Mouse (Mus musculus) lung, postnatal 4 days (tissue): ENCODE results near the gene Lmntd2.

ENCODE experiments used
- DNase-seq, 2 experiments: peaks; one replicate each; pipeline ENCODE4 v3.0.0; 2021

The Lmntd2 gene

DNA sequence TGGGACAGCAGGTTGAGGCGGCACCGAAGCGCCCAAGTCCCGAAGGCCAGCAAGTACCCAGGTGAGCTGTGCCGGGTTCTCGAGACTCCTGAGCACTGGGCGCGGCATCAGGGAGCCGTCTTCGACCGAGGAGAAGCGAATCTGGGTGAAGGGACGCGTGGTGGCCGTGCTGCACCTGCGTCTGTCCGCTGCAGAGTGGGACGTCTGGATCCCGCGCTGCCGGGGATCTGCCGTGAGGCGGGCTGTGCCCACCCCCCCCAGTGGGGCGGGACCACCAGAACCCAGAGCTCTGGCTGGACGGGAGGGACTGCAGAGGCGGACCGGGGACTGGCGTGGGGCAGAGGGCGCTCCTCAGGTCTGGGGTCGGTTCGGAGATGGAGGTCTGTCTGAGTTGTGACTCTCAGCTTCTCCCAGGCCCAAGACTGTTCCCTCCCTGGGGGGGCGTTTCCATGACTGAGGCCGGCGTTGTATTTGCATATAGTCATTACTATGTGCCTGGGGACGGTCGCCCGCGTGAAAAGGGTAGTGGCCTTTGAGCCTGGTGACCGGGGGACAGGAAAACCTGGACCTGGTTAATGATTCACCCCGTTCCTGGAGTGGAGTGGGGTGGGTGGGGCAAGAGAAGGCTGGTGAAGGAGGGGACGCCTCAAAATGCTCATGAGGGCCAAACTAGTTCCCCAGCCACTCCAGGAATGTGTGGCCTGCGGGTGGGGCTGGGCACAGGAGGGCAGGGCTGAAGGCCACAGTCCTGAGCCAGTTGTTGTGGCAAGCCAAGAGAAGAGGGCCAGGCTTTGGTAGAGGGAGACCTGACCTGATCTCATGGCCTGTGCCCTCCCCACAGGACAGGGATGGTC lies 2.2 kb upstream of the Lmntd2 start:
- DNase-seq, result peak; percentile 88 to 92

DNA sequence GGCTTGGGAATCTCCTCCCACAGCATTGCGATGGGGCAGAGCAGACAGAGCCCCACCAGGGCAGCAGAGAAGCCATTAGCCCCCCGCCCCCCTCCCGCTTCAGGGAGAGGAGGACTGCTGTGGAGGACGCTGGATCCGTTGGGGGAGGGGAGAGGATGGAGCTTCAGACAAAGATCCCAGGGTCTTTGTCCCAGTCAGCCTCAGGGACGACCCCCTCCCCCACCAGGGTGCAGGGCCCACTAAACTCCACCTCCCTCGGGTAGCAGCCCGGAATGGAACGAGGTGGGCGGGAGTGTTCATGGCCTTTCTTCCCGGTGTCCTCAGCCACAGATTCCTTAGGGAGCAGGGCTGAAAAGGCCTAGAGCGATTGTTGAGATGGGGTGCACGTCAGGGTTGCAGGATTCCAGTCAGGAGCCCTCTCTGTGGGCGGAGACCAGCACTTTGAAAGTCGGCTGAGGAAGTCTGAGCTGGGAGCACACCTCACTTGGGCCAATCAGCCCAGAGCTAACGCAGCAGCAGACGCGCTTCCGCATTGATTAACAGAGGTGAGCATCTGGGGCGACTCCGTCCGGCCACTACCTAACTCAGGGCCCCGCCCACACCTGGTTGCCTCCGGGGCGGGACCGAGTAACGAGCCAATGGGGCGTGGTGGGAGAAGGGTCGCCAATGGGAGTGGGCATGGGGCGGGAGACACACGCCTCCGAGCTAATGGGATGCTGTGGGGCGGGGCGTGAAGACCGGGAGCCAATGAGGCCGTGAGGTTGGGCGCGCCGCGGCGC lies 1.4 kb upstream of the Lmntd2 start, which contains the start of gene Rassf7:
Gene Rassf7, plus strand, starts transcription at position 760 of the 779 bp plus-strand sequence.
- DNase-seq, result peak; percentile 95 to 97

DNA sequence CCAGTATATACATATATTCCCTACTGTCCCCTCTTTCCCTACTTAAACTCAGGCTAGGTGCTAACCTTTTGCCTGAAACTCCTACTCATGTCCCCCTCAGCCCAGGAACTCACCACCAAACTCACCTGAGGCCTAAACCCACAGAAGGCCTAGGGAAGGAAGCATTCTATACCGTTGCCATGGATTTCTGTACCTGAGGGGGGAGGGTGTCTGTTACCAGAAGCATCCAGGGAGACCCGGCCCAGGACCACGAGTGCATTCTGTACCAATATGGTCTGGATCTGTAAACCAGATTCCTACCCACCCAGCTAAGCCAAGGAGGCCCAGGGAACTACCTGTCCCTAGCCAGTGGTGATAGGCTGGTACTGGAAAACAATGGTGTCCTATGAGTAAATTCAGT lies 430 bp upstream of the Lmntd2 start:
- DNase-seq, result no peak

DNA sequence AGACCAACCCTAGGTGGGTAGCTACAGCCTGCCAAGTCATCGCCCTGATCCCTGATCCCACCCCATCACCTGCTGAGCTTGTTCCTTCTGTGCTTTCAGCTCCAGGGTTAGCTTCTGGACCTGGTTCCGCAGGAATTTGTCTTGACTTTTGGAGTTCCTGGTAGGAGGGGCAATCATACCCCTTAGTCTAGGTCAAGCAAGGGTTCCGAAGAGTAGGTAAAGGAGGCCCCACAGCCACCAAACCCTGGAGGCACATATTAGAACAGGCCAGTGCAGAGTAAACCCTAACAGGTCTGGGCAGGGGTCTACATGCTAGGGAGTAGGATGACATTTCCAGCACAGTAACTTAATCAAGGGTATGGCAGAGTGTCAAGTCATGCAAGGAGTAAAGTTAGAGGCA lies 747 bp downstream of the Lmntd2 start:
- DNase-seq, result no peak

DNA sequence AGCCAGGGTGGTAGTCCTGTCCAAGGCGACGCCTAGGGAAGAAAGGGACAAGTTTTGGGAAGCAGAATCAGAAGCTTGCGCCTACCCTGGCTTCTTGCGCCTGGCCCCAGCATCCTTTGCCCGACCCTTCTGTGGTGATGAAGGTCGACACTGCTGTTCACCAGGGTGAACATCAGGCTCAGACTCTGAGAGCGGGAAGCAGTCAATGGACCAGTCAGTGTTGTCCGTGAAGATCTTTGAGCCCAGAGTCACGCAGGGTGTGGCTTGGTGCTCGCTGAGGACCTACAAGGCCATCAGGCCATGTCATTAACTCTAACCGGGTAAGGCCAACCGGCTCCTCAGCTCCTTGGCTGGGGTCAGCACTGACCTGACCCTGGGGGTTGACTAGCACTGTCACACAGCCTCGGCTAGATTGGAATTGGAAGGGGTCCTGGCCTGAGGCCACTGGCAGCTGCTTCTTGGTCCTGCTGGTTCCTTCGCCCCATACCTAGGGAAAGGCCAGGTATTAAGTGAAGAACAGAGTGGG lies 3.2 kb downstream of the Lmntd2 start:
- DNase-seq, result no peak

DNA sequence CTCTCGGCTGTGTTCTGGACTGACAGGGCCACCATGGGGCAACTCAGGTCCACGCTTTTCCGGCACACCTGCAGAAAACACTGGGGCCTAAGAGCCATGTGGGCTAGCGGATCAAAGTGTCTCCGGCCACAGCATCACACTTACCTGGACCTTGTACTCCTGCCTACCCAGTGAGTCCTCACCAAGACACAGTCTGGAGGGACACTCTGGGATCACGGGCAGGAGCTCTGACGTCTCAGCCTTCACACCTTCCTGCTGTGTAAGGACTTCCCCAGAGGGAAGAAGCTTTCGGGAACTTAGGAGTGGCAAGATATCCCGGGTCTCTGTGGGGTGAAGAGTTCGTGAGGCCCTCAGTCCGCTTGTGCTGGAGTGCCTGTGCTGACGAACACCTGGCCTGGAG lies 3.7 kb downstream of the Lmntd2 start:
- no peak for DNase-seq

DNA sequence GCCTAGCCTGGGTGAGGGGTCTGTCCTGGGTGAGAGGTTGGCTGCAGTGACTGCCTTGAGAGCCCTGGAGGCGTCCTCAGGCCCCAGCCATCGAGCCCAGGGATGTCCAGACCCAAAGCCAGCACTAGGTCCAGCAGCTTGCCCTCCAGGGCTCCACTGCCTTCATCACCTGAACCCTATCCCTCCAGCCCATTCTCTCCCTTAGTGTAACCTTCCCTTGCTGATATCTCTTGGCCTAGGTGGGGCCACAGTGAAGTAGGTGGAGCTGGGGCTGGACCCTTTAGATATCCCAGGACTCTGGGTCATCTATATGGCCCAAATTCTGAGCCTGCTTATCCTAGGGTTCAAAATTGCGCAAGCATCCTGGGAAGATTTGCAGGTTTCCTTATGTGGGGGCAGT lies 4.4 kb downstream of the Lmntd2 start:
- DNase-seq, result peak in 1 of 2 experiments; percentile 17

DNA sequence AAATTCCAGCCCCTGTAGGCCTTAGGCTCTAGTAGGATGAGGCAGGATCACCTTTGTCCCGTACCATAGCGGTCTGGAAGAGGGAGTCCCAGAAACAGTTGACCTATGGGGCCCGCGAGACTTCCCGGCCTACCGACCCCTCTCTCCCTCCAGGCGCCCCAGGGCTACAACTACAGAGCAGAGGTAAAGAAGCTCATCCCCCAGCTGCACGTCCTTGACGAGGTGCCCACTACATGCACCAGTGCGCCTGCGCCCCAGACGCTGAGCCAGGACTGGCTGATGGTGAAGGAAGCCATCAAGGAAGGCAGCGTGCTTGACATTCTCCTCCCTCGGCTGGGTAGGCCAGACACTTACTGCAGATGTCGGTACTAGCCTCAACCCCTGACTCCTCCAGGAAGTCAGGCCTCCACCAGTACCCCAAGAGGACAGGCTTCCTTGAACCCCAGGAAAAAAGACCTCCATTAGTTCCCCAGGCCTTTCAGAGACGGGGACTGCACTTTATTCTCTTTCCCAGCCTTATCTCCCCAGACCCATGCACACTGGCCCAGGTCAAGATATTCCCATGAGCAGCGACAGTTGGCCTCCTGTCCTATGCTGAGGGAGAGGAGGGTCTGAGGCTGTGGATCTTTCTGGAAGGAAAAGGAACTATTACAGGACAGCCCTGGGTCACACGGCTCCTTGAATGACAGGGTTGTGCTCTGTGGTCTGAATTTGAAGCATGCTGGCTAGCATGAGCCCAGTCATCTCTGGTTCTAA lies 7.5 kb downstream of the Lmntd2 start:
- peak in 1 of 2 experiments; percentile 18 for DNase-seq

DNA sequence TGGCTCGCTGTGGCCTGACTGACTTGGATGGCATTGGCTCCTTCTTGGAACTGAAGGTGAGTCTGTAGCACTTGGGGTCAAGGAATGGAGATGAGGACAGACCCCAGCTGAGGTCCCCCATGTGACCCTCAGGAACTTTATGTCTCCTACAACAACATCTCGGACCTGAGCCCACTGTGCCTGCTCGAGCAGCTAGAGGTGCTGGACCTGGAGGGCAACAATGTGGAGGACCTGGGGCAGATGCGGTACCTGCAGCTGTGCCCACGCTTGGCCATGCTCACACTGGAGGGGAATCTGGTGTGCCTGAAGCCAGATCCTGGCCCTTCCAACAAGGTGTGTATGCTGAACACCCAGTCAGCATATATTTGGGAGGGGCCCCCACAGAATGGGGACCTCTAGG lies 8.4 kb downstream of the Lmntd2 start:
- peak in 1 of 2 experiments; percentile 19 for DNase-seq

DNA sequence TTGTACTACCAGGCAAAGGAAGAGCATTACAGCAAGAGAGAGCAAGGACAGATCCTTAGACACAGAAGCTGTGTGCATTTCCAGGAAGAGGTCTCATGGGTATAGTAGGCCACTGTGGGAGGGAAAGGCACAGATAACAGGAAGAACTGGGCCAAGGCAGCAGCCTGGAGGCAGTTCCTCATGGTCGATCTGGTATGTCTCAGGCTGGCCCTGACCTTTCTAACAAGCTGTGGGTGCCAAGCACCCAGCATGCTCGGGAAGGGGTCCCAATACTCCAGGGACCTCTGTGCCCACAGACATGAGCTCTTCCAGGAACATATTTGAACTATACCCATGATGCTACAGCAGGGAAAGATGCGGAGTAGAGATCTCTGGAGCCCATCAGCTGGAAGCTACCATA lies 9.3 kb downstream of the Lmntd2 start:
- no peak for DNase-seq

DNA sequence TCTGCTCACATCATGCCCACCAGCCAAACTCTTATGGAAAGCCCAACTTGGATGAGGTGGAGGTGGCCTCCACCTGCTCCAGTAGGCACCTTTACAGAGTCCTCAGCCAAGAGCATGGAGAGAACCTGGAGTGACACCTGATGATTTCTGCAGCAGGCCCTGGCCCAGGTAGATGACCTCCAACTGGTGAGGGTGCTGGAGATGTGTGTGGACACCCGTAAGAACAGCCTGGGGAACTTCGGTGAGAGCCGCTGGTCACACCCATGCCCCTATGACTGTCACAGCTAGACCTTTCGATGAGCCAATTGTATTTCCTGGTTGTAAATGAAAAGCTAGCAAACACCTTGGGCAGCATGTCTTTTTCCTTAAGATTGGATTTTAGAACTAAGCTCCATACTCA lies 15.8 kb downstream of the Lmntd2 start:
- no peak for DNase-seq

DNA sequence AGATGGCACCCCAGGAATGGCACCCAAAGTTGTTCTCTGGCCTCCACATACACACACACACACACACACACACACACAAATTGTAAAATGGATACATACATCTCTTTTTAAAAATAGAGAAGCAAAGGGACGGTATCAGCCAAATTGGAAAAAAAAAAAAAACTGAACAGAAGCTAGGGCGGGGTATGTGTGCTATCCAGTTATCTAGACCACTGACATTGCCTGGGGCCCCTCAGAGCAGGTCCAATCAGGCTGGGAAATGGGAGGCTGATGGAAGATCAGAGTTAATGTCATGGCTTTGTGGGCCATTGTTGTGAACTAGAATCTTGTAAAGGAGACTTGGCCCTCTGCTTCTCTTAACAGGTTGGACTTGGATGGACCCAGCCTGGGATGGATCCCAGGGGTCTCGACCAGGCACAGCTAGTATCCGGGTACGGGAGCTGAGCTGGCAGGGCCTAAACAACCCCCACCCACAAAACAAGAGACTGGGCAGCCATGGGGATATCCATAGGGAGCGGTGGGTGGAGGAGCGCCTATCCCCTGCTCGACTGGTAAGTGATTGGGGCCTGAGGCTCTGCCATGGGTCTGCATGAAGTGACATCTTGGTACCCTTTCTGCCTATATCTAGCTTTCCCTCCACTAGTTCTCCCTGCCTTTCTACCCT lies 17.1 kb downstream of the Lmntd2 start:
- DNase-seq, result no peak

DNA sequence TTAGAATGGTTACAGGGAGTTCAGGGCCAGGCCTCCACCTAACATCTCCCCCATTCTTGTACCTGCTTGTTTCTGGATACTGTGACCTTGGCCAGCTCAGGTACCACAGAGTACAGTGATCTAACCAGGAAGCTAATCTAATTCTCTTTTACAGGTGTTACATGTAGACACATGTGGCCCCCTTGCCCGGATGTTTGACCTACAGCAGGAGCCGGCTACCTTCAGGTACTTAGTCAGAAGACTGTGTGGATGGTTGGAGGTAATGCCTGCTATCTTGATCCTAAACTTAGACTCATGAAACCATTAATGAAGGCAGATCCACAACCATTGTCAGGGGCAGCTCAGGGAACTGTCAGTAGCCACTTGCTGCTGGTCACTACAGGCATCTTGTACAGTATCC lies 18.1 kb downstream of the Lmntd2 start:
- DNase-seq, result no peak

DNA sequence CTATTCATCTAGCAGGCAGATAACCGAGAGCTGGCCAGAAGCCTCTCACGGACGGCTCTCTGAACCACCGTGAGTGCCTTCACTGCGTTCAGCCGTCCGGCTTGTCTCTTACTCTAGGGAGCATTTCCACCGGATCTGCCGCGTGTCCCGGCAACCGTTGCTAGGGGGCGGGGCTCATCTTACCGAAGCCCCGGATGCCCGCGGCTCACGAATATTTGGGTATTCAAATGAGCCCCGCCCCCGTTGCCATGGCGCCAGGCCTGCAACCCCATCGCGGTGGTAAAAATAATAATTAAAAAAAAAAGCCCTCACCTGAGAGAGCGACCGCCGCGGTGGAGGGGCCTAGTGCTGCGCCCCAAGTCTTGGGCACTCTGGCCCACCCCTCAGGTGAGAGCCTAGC lies 19.1 kb downstream of the Lmntd2 start:
- DNase-seq, result peak; percentile 91 to 92

DNA sequence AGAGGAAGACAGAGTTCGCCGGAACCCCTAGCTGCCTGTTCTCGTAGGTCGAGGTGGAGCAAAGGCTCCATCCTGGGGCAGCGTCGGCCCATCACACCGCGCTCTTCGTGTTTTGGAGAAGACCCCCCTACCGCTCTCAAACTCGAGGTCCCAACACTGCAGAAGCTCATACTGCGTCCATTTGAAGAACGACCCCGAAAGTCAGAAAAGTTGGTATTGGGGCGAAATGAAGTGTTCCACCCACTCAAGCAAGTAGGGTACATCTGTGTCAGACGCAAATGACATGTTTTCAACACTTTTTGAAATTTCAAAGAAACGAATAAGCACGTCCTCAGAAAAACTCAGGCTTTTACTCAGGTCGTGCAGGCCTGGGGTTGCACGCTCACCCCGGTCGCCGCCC lies 19.5 kb downstream of the Lmntd2 start:
- DNase-seq, result no peak

DNA sequence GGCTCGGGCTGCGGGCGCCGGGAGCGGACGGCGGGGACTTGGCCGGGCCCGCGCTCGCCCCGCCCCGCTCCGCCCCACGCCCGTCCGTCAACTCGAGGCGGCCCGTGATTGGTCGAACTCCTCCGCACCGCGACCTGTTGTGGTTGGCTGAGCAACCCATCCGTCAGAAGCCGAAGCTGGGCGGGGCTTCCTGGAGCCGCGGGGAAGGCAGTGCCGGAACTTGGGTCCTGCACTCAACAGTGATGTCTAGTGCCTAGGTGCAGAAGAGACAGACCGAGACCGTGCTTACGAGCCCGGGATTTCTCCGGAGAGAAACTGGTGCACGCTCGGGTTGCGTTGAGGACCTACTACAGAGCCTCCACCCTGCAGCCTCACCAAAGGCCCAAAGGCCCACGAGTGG lies 19.9 kb downstream of the Lmntd2 start, which contains the start of the genes Hras and Lrrc56:
Gene Hras, minus strand, starts transcription at position 58 of the 400 bp plus-strand sequence.
Gene Lrrc56, plus strand, starts transcription at position 210 of the 400 bp plus-strand sequence.
- peak; percentile 98 to 99 for DNase-seq

DNA sequence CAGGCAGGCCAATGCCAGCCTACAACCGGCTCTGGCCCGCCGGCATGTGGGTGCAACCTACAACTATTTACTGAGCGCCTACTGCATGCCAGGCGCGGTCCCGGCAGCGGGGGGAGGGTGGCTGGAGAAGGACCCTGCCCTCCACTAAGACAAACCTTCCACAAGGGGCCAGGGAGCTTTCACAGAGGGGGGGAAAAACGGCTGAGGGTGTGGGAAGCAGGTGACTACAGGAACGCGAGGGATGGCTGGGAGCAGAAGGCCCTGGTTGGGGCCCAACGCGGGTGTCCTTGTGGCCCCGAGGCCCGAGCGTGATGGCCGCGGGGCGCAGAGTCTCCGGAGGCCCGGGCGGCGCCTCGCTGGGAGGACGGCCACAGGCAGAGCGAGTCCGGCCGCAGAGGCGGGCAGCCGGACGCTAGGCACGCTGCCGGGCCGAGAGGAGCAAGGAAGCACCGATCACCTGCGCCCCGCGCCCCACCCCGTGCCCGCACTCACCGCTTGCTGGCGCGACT lies 20.5 kb downstream of the Lmntd2 start:
- peak; percentile 56 to 67 for DNase-seq

DNA sequence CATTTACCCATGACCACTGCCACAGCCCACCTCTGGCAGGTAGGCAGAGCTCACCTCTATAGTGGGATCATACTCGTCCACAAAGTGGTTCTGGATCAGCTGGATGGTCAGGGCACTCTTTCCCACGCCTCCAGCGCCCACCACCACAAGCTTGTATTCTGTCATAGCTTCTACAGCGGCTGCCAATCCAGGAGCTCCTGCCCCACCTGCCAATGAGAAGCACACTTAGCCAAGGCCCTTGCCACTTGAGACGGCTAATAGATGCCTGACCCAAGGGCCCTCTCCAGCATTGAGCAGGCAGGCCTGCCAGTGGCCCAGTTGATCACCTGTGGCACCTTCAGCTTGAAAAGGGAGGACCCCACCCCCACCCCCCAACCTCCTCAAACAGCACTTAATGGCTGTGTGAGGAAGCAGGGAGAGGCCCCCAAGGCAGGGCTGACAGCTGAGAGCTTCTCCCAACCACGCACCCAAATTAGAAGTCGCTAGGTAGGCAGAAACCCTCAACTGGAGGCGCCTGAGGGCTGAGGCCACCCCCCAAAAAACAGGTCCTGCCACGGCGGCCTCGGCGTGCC lies 21.0 kb downstream of the Lmntd2 start:
- peak; percentile 52 to 79 for DNase-seq

DNA sequence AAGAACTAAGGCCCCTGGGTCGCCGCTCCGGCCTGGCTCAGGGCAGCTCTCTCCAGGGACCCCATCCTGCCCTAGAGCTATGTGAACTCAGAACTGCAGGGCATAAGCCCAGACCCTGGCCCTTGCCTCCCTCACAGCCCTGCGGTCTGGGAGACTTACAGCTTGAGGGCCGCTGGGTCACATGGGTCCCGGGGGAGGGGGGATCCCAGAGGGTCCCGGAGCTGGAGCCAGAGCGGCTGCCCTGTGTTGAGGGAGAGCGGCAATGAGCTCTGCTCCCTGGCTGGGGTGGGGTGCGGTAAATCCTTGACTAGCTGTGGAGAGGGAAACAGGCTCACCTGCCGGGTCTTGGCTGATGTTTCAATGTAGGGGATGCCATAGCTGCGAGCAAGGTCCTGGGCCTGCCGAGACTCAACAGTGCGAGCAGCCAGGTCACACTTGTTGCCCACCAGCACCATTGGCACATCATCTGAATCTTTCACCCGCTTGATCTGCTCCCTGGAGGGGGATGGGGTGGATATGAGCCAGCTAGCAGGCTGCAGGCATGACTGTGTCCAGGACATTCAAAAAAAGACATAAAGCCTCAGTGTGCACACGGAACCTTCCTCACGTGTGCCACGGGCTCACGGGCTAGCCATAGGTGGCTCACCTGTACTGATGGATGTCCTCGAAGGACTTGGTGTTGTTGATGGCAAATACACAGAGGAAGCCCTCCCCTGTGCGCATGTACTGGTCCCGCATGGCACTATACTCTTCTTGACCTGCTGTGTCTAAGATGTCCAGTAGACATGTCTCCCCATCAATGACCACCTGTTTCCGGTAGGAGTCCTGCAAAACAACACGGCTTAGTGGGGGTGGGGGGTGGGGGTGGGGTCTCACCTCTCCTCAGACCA lies 21.8 kb downstream of the Lmntd2 start:
- DNase-seq, result no peak

DNA sequence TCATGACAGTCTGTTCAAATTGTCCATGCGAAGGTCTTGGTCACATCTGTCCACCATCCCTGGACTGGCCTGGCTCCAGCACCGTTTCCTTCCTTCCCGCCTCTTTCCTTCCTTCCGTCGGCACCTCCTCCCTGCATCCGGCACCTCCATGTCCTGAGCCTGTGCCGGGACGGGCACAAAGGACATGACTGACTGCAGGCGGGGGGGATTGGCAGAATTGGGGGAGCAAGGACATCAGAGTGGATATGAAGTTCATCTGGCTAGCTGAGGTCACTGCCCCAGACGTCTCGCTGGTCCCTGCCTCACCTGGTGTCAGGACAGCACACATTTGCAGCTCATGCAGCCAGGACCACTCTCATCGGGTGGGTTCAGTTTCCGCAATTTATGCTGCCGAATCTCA lies 22.8 kb downstream of the Lmntd2 start:
- DNase-seq, result peak; percentile 49 to 69

DNA sequence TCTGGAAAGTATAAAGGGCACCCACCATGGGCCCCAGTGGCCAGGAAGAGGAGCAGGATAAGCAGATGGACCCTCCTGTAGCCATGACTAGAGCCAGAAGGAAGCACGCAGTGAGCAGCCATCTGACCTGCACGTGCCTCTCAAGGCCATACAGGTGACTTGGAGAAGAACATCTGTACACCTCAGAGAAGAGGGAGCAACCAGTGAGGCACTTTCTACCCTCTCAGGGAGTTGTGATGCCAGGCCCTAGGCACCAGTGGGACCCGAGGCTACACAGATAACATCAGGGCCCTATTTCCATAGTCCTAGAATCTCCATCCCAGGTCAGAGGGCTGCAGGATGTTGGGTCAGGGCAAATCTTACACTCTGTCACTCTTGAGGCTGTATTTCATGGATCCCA lies 23.7 kb downstream of the Lmntd2 start:
- no peak for DNase-seq
